Mouse (Mus musculus) bone marrow, adult 2 months (tissue): Measurements from ENCODE around the gene Large2. TPM values are rescaled to one million over a fixed set of nuclear protein-coding genes. Genes with fewer than 3 reads are reported as not detected.

Experiments used
- H3K27ac ChIP-seq: fragments of 200-500 bp; 2 replicates; pipeline ENCODE4 v1.5.1; 2012; ENCODE audit warnings: low read depth, mild to moderate bottlenecking, control low read depth, inconsistent platforms, low read length; ENCODE audit not compliant: control insufficient read depth, poor library complexity, insufficient read depth
- H3K4me1 ChIP-seq: fragments of 200-500 bp; 2 replicates; pipeline ENCODE4 v1.6.1; 2011; ENCODE audit warnings: low read length; ENCODE audit not compliant: control insufficient read depth, insufficient read depth
- H3K4me3 ChIP-seq: fragments of 200-500 bp; replicated peaks from 2 replicates; pipeline ENCODE3; 2011; ENCODE audit warnings: mild to moderate bottlenecking, low read depth, low read length, control low read depth; ENCODE audit not compliant: control insufficient read depth
- CTCF ChIP-seq: fragments of 200-500 bp; IDR thresholded peaks from 2 replicates; pipeline ENCODE4 v1.5.1; 2011; ENCODE audit warnings: low read length, control low read depth; ENCODE audit not compliant: control insufficient read depth, insufficient read depth
- POLR2A ChIP-seq: fragments of 200-500 bp; IDR thresholded peaks from 2 replicates; pipeline ENCODE4 v1.6.1; 2011; ENCODE audit warnings: low read depth, mild to moderate bottlenecking, control low read depth, low read length, borderline replicate concordance; ENCODE audit not compliant: control insufficient read depth
- WGBS: fragments of 180-500 bp; shearing (Covaris S2); methylation state at CpG from one replicate; pipeline ENCODE4 v1.1.7; 2018; 5-methylcytosine and 5-hydroxymethylcytosine counted together
- polyA plus RNA-seq: library from polyadenylated mRNA; stranded (reverse); fragments of >200 nt; gene quantifications from 2 replicates; pipeline ENCODE4 v1.2.4, GENCODE M21; 2011; ENCODE audit warnings: low replicate concordance; ENCODE audit not compliant: missing spikeins, insufficient read depth, insufficient read length

The Large2 gene
- not detected in 2 replicates for polyA plus RNA-seq

DNA sequence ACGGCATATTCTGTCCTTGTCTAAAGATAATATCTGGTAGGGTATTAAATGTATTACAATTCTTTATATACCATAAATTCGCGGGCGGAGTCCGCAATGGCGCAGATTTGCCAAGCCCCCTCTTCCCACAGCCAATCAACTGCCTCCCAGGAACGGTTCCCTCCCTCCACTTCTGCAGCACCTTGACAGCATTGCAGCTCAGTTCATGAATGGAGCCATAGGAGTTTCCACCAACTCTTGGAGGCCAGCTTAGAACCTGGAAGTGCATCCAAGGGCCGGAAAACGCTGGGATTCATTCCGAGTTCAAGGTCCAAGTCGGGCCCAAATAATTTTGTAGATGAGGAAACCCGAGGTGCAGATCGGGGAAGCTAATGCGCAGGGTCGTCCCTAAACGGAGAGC, at the start of gene Large2, which contains the start of gene Pex16:
Large2 (minus strand) TSS at position 356 of the 400 bp plus-strand sequence.
Pex16 (plus strand) TSS at position 163 of the 400 bp plus-strand sequence.
- Histone ChIP-seq H3K27ac (peak within 1 kb of the TSS; percentile 90), H3K4me3 (peak within 1 kb of the TSS; percentile 96), H3K4me1 (peaks cover 5% of the 10 kb centered on the region)
- no peak for TF ChIP-seq CTCF
- no peak for TF ChIP-seq POLR2A
- under 1% methylated on average over 16 of the region's 16 CpGs for WGBS

DNA sequence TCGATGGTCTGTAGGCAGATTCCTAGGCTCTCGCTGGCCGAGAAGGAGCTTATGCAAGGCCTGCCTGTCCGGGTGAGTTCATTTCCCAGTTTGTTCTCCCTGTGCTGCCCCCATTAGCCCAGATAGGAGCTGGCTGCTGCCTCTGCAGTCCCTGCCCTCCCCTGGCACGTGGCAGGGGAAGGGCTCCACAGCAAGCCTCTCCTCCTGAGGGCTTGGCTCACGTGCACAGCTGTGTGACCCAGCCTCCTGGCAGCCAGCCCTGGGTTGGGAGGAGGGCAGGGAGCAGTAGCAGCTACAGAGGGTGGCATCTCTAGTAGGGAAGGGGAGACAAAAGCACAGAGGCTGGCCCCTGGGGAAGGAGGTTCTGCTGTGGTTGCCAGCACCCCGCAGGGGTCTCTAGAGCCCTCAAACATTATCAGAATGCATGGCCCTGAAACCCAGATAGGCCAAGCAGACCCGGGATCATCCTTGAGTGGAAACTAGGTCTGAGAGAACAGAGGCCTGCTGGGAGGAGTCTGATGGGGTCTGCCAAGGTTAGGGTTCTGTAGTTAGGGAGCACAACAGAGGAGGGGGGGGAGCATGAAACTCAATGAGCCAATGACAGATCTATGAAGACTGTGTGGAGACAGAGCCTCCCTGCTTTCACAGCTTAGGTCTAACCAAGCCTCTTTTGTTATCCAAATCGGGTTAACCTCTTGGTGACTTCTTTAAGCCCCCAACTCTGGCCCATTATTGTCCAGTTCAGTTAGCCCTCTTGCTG, 49.2 kb upstream of the Large2 start:
- TF ChIP-seq CTCF (no peak), POLR2A (no peak)
- WGBS = 43% methylated on average over 9 of the region's 9 CpGs
- H3K27ac ChIP-seq = no peak overlapping the region
- no peaks in the 10 kb centered on the region; the same call in 1 of the 2 replicates for H3K4me1 ChIP-seq
- H3K4me3 ChIP-seq = no peak overlapping the region

DNA sequence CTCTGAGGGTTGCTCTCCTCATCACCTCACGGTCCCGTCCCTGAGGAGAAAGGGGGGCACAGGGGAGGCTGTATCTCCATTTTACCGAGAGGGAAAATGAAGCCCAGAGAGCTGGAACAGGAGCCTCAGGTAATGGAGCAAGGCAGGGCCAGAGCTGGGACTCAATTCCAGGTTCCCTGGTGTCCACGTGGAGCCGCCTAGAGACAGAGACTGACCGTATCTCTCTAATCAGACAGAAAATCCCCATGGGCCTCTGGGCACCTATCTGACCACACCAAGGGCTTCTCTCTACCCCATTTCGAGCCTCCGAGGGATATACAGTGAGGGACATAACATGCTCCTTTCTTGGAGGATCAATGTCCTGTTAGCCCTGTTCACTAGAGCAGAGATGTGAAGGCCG, 48.5 kb upstream of the Large2 start:
- no peak for TF ChIP-seq CTCF
- no peak for TF ChIP-seq POLR2A
- H3K27ac ChIP-seq = no peak overlapping the region
- no peaks in the 10 kb centered on the region; the same call in 1 of the 2 replicates for H3K4me1 ChIP-seq
- WGBS = 72% methylated on average over 9 of the region's 9 CpGs
- H3K4me3 ChIP-seq = no peak overlapping the region

GRCm38 (mm10) chr2:92422388-92423135, 47.9 kb upstream of the Large2 start:
- Histone ChIP-seq H3K27ac (no peak overlapping the region; the same call in 1 of the 2 replicates), H3K4me1 (no peaks in the 10 kb centered on the region; the same call in 1 of the 2 replicates), H3K4me3 (no peak overlapping the region)
- WGBS = 17% methylated on average over 10 of the region's 10 CpGs
- no peak for TF ChIP-seq POLR2A
- peak; percentile 32; the same call in 1 of the 2 replicates for TF ChIP-seq CTCF

- Histone ChIP-seq H3K27ac (no peak overlapping the region), H3K4me3 (no peak overlapping the region), H3K4me1 (no peaks in the 10 kb centered on the region; the same call in 1 of the 2 replicates)
- TF ChIP-seq CTCF = no peak
- TF ChIP-seq POLR2A = no peak
- WGBS = 74% methylated on average over 7 of the region's 7 CpGs
Measured at GRCm38 (mm10) chr2:92421723-92422387, 47.2 kb upstream of the Large2 start.

GRCm38 (mm10) chr2:92411705-92412104, 37.0 kb upstream of the Large2 start:
- Histone ChIP-seq H3K4me1 (no peaks in the 10 kb centered on the region), H3K4me3 (no peak overlapping the region), H3K27ac (no peak overlapping the region)
- TF ChIP-seq POLR2A (no peak), CTCF (no peak)
- WGBS = 90% methylated on average over 10 of the region's 10 CpGs

DNA sequence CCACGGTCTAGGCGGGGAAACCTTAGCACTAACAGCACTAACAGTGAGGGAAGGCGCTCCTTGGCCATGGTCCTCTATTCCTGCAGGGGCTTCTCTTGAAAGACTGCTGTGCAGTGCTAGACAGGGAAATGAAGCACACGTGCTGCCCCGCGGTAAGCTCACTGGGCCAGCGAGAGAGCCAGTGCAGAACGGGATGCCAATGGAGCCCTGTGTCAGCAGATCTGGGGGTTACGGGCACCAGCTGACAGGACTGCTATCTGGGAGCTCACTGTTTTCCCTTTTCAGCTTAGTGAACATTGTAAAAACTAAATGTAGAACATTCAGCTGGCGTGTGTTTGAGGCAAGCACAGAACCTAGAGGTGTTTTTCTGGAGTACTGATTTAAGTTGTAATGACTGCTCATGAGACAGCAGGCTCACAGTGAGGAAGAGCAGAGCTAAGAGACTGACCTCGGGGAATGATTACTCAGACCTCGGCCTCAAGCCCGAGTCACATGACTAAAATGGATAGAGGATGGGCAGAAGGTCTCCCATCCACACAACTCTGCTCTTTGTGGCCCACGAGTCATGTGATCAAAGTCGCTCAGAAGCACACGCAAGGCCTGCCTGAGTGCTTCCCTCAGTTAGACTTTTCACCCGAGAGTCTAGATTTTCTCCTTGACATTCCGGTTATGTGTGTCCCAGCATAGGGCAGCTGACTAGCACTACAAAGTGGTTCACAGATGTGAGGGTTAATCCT, 33.8 kb upstream of the Large2 start:
- 85% methylated on average over 18 of the region's 18 CpGs for WGBS
- Histone ChIP-seq H3K27ac (no peak overlapping the region), H3K4me3 (no peak overlapping the region), H3K4me1 (no peaks in the 10 kb centered on the region)
- TF ChIP-seq POLR2A = no peak
- TF ChIP-seq CTCF = no peak

GRCm38 (mm10) chr2:92405687-92406086, 31.0 kb upstream of the Large2 start:
- H3K4me1 ChIP-seq = no peaks in the 10 kb centered on the region
- H3K4me3 ChIP-seq = no peak overlapping the region
- no peak overlapping the region for H3K27ac ChIP-seq
- WGBS = 91% methylated on average over 7 of the region's 7 CpGs
- TF ChIP-seq POLR2A = no peak
- no peak for TF ChIP-seq CTCF
